Mouse (Mus musculus) gastrocnemius, postnatal 14 days (tissue): ENCODE results near the gene Gm5890. TPM values are rescaled to one million over a fixed set of nuclear protein-coding genes. Genes with fewer than 3 reads are reported as not detected.
"Not testable (repeated sequence)": the region's sequence is repeated elsewhere in the genome, so short reads cannot be mapped to it uniquely, and the experiment has no call there.

ENCODE experiments used
- DNase-seq: peaks from one replicate; pipeline ENCODE4 v3.0.0; 2021; ENCODE audit warnings: mixed read lengths
- intact Hi-C: fragments of 180-260 bp; cut with DNase I; formaldehyde crosslinking; loops from one replicate; pipeline ENCODE4 v1.15.1; 2025; ENCODE audit warnings: low total_unique reads
- long read RNA-seq, 2 experiments: library from polyadenylated mRNA; stranded (forward); transcript quantifications; one replicate each; pipeline ENCODE4 v2.0.0; 2021
- total RNA-seq, 2 experiments: library from RNA; stranded (reverse); gene quantifications; 2 replicates each; pipeline ENCODE4 v1.2.3; 2021

Gene Gm5890
- not detected for total RNA-seq
- long read RNA-seq, experiment 1: 0 reads
- long read RNA-seq, experiment 2: 0 reads

DNA sequence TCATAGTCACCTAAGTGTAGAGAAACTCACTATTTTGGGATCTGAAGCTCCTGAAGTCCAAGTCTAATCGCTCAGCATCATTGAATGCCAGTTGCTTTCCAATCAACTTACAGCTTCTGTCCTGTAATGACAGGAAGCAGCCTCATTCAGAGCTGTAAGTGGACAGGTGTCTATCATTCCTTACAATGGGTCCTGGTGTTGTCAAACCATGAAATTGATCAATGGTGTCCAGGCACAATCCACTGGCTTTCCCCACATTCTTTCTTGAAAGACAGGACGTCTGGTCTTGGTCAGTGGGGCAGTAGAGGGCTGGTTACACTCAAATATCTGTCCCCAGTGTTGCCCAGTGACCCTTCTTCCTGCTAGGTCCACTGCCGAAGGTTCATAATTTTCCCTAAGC lies at the start of gene Gm5890:
TSS of gene Gm5890 (minus strand) at position 101 of the 400 bp plus-strand sequence.
- intact Hi-C loops, DNase-seq: not testable (repeated sequence)

DNA sequence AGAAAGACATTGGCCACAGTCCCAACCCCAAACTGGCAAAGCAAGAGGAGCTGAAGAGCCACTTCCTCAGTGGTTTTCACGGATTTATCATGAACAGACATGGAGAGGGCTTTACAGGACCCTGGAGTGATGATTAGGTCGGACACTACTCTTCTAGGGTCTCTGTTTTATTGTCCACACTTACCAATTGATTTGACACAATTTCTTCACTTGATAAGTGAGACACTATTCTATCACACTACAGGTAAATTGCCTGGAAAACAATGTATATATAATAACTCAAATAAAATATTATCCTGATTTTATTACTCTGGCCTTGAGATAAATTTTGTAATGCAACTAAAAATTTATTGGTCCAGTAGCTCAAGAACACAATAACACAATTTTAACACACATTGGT lies 28.9 kb downstream of the Gm5890 start, which contains the start of gene Gm4498:
TSS of gene Gm4498 (minus strand) at position 101 of the 400 bp plus-strand sequence.
- DNase-seq, intact Hi-C loops: not testable (repeated sequence)

Other genes with a start within 250 kb of the Gm5890 start
- not detected for gene Vmn1r91, start 163.2 kb downstream of the Gm5890 start, total RNA-seq
- gene Gm16442, start 140.3 kb downstream of the Gm5890 start, total RNA-seq: not detected
- gene Vmn1r93, start 123.7 kb downstream of the Gm5890 start, total RNA-seq: not detected
- not detected for gene Vmn1r94, start 94.5 kb downstream of the Gm5890 start, total RNA-seq
- gene Vmn1r95, start 69.1 kb downstream of the Gm5890 start, total RNA-seq: not detected
- gene Gm6164, start 57.2 kb downstream of the Gm5890 start, total RNA-seq: not detected
- not detected for gene Gm4498, start 29.0 kb downstream of the Gm5890 start, total RNA-seq
- gene Gm4133, start 71.2 kb upstream of the Gm5890 start, total RNA-seq: not detected
- not detected for gene Gm5728, start 112.6 kb upstream of the Gm5890 start, total RNA-seq
- not detected for gene Vmn1r100, start 155.1 kb upstream of the Gm5890 start, total RNA-seq
- not detected for gene Vmn1r101, start 179.8 kb upstream of the Gm5890 start, total RNA-seq
- gene Gm10670, start 212.1 kb upstream of the Gm5890 start, total RNA-seq: not detected
- not detected for gene Vmn1r103, start 247.7 kb upstream of the Gm5890 start, total RNA-seq